Mouse (Mus musculus) E14TG2a.4 (cell line): Measurements from ENCODE around the gene Nop2.

Source experiments
- CTCF ChIP-seq: conservative IDR thresholded peaks from 2 replicates; pipeline ENCODE4 v1.5.1; 2014; ENCODE audit warnings: low read length
- NANOG ChIP-seq: IDR thresholded peaks from 2 replicates; pipeline ENCODE4 v1.6.1; 2014; ENCODE audit warnings: borderline replicate concordance, low read length, mixed read lengths

- TF ChIP-seq CTCF (no peak), NANOG (no peak)
Measured at GRCm38 (mm10) chr6:125159773-125160557, 28.3 kb downstream of the Nop2 start.
